Mouse (Mus musculus) cerebellum, adult 2 months (tissue): ENCODE results near the gene Faap100.

Experiments
- CTCF ChIP-seq: fragments of 200-500 bp; IDR thresholded peaks from 2 replicates; pipeline ENCODE4 v1.5.1; 2011; ENCODE audit warnings: low read depth, mild to moderate bottlenecking, control low read depth, low read length, moderate library complexity, borderline replicate concordance; ENCODE audit not compliant: insufficient read depth
- POLR2A ChIP-seq: fragments of 200-500 bp; IDR thresholded peaks from 2 replicates; pipeline ENCODE4 v1.6.1; 2011; ENCODE audit warnings: low read length, control low read depth, borderline replicate concordance; ENCODE audit not compliant: insufficient read depth

DNA sequence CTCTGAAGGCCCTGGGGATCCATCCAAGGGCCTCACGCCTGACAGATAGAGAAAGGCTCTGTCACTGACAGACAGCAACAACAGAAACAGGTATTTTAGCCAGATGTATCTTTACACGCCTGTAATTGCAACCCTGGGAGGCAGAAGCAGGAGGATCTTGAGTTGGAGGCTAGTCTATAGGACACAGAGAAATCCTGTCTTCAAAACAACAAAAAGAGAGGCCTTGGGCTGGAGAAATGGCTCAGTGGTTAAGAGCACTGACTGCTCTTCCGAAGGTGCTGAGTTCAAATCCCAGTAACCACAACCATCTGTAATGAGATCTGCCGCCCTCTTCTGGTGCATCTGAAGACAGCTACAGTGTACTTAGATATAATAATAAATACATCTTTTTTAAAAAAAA lies 21.7 kb downstream of the Faap100 start:
- TF ChIP-seq POLR2A (no peak), CTCF (no peak)
